Mouse (Mus musculus) CH12.LX (cell line): Measurements from ENCODE around the gene Clcf1.

Source experiments
- CTCF ChIP-seq, 2 experiments: IDR thresholded peaks in 1 of 2; conservative IDR thresholded peaks in 1 of 2; 2 replicates each; pipeline ENCODE4 v1.5.1; 2011 to 2012; ENCODE audit warnings: low read depth in 2 of 2, low read length in 2 of 2, improper control_type of control experiment in 1 of 2, inconsistent platforms in 1 of 2, mild to moderate bottlenecking in 1 of 2, moderate library complexity in 1 of 2
- EP300 ChIP-seq: IDR thresholded peaks from 2 replicates; pipeline ENCODE4 v1.6.1; 2011; ENCODE audit warnings: low read length, improper control_type of control experiment
- JUN ChIP-seq: IDR thresholded peaks from 2 replicates; pipeline ENCODE4 v1.6.1; 2011; ENCODE audit warnings: low read depth, mild to moderate bottlenecking, low read length, improper control_type of control experiment, moderate library complexity; ENCODE audit not compliant: insufficient read depth
- MAX ChIP-seq: IDR thresholded peaks from 2 replicates; pipeline ENCODE4 v1.6.1; 2011; ENCODE audit warnings: low read length, improper control_type of control experiment
- NRF1 ChIP-seq: IDR thresholded peaks from 2 replicates; pipeline ENCODE4 v1.6.1; 2014; ENCODE audit warnings: low read depth, mild to moderate bottlenecking, inconsistent platforms, low read length, improper control_type of control experiment, moderate library complexity
- RCOR1 ChIP-seq: conservative IDR thresholded peaks from 2 replicates; pipeline ENCODE4 v1.6.1; 2012; ENCODE audit warnings: low read depth, mild to moderate bottlenecking, inconsistent platforms, low read length, improper control_type of control experiment

DNA sequence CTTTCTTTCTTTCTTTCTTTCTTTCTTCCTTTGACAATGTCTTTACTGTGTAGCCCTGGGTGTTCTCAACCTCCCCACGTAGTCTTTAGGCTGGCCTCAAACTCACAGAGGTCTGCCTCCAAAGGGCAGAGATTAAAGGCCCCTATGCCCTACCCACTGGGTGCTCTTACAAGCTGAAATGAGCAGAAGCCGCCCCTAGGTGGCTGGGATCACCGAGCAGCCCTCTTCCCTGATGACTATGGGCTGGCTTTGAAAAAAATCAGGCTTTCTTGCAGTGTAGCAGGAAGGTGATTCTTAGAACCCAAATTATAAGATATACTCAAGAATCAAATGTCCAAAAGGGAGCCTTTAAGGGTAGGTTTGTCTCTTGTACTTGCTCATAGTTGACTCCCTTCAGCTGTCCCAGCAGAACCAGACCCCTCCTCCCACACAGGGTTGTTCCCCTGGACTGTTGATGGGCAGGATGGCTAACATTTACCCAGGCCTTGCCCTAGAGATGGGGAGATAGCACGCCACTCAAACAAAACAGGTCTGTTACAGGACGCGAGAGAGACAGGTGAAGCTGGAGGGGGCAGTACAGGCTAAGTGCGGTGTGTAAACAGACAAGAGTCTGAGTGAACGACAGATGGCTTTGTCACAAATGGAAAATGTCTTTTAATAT lies 47.1 kb downstream of the Clcf1 start:
- TF ChIP-seq RCOR1 = no peak
- TF ChIP-seq MAX = no peak
- no peak for TF ChIP-seq JUN
- TF ChIP-seq CTCF (conservative IDR thresholded peaks at IDR 0.05 in 1 of 2, IDR thresholded peaks at IDR 0.05 in 1 of 2; ENCODE audit: low read depth in 2 of 2, low read length in 2 of 2) = peak; percentile 10 to 62; a peak in 2 of 4 replicates
- TF ChIP-seq NRF1 = no peak
- no peak for TF ChIP-seq EP300
